Mouse (Mus musculus): Measurements from ENCODE around the gene Irx4. TPM values are rescaled to one million over a fixed set of nuclear protein-coding genes. Genes with fewer than 3 reads are reported as not detected.

Irx4 gene
- polyA plus RNA-seq, 1 experiment from 2014 or later: 3.0 TPM

DNA sequence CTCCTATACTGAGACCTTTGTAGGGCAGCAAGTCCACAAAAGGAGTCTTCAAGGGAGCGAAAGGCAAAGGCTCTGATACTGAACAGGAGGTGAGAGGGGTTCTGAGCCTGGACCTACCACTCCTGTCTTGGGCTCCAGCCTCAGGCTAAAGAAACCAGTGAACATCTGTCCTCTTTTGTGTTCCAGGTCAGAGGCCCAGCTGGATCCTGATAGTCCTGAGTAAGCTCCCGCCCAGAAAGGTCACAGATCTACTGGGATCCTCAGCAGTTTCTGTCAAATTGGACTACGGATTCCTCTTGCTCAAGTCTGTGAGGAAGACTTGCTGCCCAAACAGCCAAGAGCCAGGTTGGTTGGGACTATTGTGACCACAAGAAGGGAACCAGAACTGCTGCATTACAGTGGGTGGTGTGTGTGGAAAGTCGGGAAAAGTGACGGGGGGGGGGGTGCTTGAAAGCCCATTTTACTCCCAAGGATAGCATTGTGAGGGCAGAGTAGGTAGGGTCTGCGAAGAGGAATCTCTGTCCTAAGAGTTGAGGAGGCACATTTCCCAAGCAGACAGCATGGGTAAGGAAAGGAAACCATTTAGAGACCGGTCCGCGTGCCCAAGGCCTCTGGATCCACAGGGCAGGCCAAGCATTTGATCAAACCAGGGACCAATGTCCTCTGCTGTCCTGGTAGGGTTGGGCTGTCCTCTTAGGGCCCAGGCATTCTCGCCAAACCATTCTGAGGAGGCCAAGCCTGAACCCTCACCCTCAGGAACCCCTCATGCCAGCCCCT, 514 bp upstream of the Irx4 start:
- H3K4me1 ChIP-seq (ENCODE audit: control insufficient read depth, insufficient read depth, low read depth, low read length): peaks cover 21% of the 10 kb centered on the region
- no peaks in the 10 kb centered on the region for H3K9me3 ChIP-seq (ENCODE audit: control insufficient read depth, low read length)
- H3K4me2 ChIP-seq (ENCODE audit: low read length): peak overlapping the region; percentile 91
- WGBS: 17% methylated on average over 10 of the region's 10 CpGs
- H3K36me3 ChIP-seq (ENCODE audit: control insufficient read depth, insufficient read depth, low read length): no peaks in the 10 kb centered on the region
- peak overlapping the region; percentile 43; the same call in 1 of the 2 replicates for H3K9ac ChIP-seq (ENCODE audit: low read depth, low read length)
- H3K27ac ChIP-seq (ENCODE audit: low read depth, low read length): no peak overlapping the region
- ATAC-seq: no peak
- H3K27me3 ChIP-seq (replicated peaks; ENCODE audit: control insufficient read depth, insufficient read depth, low read length): peaks cover 61% of the 10 kb centered on the region
- peak overlapping the region; percentile 51 for H3K4me3 ChIP-seq (ENCODE audit: low read length)

DNA sequence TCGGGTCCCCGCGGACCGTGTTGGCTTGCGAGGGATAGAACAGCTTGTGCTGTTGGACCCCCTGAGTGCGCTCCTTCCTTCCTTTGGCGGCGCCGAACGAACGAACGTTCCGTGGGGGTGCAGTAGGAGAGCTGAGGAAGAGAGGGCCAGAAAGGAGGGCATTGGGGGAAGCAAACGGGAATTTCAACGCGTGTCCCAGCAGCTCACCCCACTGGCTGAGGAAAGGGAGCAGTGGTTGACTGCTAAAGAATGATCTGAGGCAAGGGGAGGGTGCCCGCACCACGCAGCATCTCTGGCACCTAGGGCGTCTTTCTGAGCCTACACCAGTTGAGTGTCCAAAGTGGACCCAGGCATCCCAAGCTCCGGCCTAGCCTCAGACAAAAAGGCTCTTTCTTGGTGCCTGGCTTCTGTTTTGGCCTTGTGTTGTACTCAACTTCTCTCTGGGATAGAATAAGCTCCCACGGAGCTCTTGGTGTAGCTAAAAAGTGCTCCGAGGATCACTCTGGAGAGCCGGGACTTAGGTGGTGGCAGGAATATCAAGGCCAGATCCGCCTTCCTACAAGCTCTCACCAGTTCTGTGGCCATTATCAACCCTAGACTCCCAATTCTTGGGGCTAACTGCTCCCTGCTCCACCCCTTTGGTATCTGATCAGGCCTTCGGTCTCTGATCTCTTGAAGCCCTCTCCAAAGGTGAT, 904 bp downstream of the Irx4 start:
- H3K27ac ChIP-seq (ENCODE audit: low read depth, low read length): no peak overlapping the region
- no peak for ATAC-seq
- H3K4me1 ChIP-seq (ENCODE audit: control insufficient read depth, insufficient read depth, low read depth, low read length): peaks cover 25% of the 10 kb centered on the region
- no peaks in the 10 kb centered on the region for H3K36me3 ChIP-seq (ENCODE audit: control insufficient read depth, insufficient read depth, low read length)
- no peaks in the 10 kb centered on the region for H3K9me3 ChIP-seq (ENCODE audit: control insufficient read depth, low read length)
- H3K27me3 ChIP-seq (replicated peaks; ENCODE audit: control insufficient read depth, insufficient read depth, low read length): peaks cover 69% of the 10 kb centered on the region
- H3K4me2 ChIP-seq (ENCODE audit: low read length): peak overlapping the region; percentile 91
- peak overlapping the region; percentile 51 for H3K4me3 ChIP-seq (ENCODE audit: low read length)
- peak overlapping the region; percentile 43 for H3K9ac ChIP-seq (ENCODE audit: low read depth, low read length)
- WGBS: 7% methylated on average over 25 of the region's 25 CpGs

GRCm38 (mm10) chr13:73261881-73262280, 1.6 kb downstream of the Irx4 start:
- Histone ChIP-seq H3K27ac (ENCODE audit: low read depth, low read length) (no peak overlapping the region), H3K9me3 (ENCODE audit: control insufficient read depth, low read length) (no peaks in the 10 kb centered on the region), H3K4me2 (ENCODE audit: low read length) (no peak overlapping the region), H3K27me3 (replicated peaks; ENCODE audit: control insufficient read depth, insufficient read depth, low read length) (peaks cover 76% of the 10 kb centered on the region), H3K4me3 (ENCODE audit: low read length) (no peak overlapping the region), H3K9ac (ENCODE audit: low read depth, low read length) (no peak overlapping the region), H3K36me3 (ENCODE audit: control insufficient read depth, insufficient read depth, low read length) (no peaks in the 10 kb centered on the region), H3K4me1 (ENCODE audit: control insufficient read depth, insufficient read depth, low read depth, low read length) (peaks cover 25% of the 10 kb centered on the region)
- 14% methylated on average over 2 of the region's 2 CpGs for WGBS
- no peak for ATAC-seq

DNA sequence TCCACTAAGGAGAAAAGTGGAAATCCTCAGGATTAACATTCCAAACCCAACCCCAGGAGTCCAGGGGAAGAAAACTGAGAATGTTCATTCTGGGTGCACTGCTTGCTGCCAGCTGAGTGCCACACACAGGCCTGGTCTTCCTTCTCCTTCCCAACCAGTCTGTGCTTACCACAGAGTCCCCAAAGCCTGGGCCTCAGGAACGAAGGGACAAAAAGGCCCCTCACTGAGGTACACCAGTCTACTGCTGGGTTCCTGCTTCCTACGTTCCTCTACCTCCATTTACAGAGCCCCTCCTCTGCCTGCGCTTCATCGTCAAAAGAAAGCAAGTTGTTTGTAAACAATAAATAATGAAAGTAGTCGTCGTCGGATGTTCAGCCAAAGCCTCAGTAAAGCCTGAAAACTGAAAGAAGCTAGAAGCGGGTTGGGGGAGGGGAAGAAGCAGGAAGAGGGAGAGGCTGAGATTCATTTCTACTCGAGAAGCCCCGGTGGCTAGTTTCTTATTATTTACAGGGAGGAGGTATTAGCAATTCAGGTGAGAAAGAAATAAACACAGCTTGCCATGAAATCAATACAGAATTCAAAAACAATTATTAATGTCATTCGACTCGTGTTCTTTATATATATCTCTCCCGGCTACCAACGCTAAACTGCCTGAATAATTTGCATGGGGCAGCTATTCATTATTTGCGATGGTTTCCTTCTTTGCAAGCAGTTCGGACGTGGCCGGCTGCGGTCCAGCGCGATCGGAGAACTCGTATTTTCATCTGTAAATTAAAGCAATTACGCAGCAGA, 2.3 kb downstream of the Irx4 start:
- H3K4me2 ChIP-seq (ENCODE audit: low read length): peak overlapping the region; percentile 34
- H3K36me3 ChIP-seq (ENCODE audit: control insufficient read depth, insufficient read depth, low read length): no peaks in the 10 kb centered on the region
- peaks cover 77% of the 10 kb centered on the region for H3K27me3 ChIP-seq (replicated peaks; ENCODE audit: control insufficient read depth, insufficient read depth, low read length)
- peak overlapping the region; percentile 0; the same call in 1 of the 2 replicates for H3K4me3 ChIP-seq (ENCODE audit: low read length)
- peaks cover 25% of the 10 kb centered on the region for H3K4me1 ChIP-seq (ENCODE audit: control insufficient read depth, insufficient read depth, low read depth, low read length)
- 3% methylated on average over 24 of the region's 24 CpGs for WGBS
- H3K9ac ChIP-seq (ENCODE audit: low read depth, low read length): no peak overlapping the region
- ATAC-seq: no peak
- H3K9me3 ChIP-seq (ENCODE audit: control insufficient read depth, low read length): no peaks in the 10 kb centered on the region
- no peak overlapping the region for H3K27ac ChIP-seq (ENCODE audit: low read depth, low read length)

DNA sequence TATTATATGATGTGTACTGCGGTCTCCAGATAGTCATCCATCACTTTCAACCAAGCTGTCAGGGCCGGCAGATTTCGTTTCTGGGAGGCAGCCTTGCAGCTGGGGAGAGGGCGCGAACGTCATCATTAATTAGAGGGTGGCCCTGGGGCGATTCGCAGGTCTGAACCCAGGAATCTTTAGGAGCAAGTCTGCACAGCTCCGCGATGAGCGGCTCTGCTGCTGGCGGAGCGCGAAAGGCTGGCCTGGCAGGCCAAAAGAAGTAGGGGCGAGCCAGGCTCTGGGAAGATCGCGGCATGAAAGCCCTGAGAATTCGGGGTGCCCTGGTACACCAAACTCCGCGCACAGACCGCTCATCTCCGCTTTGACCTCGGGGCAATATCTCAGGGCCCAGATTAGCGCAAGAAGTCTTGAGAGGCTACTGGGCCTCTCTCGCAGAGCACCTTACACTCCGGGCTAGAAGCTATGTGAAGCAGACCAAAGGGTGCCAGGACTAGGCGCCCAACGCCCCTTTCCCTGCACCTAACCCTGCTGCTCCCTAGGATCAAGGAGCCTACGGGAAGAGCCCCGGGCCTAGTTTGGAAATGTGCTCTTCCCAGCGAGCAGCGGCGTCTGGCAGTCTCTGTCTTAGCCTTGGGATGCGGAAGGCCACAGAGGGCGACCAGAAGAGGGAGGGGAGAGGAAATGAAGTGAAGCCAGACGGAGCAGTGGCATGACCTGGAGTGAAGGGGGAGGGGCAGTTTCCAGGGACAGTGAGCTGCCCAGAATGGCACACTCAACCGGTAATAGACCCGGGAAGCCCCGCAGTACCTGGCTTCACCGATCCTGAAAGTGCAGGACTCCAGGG, 3.1 kb downstream of the Irx4 start:
- ATAC-seq: 0 out of 2 replicates have a peak, but pooled peaks have one; percentile 4
- peaks cover 77% of the 10 kb centered on the region for H3K27me3 ChIP-seq (replicated peaks; ENCODE audit: control insufficient read depth, insufficient read depth, low read length)
- peak overlapping the region; percentile 34 for H3K4me2 ChIP-seq (ENCODE audit: low read length)
- under 1% methylated on average over 40 of the region's 40 CpGs for WGBS
- H3K4me3 ChIP-seq (ENCODE audit: low read length): peak overlapping the region; percentile 0
- no peak overlapping the region for H3K27ac ChIP-seq (ENCODE audit: low read depth, low read length)
- no peaks in the 10 kb centered on the region for H3K36me3 ChIP-seq (ENCODE audit: control insufficient read depth, insufficient read depth, low read length)
- peaks cover 25% of the 10 kb centered on the region for H3K4me1 ChIP-seq (ENCODE audit: control insufficient read depth, insufficient read depth, low read depth, low read length)
- H3K9me3 ChIP-seq (ENCODE audit: control insufficient read depth, low read length): no peaks in the 10 kb centered on the region
- H3K9ac ChIP-seq (ENCODE audit: low read depth, low read length): peak overlapping the region; percentile 2; the same call in 1 of the 2 replicates

DNA sequence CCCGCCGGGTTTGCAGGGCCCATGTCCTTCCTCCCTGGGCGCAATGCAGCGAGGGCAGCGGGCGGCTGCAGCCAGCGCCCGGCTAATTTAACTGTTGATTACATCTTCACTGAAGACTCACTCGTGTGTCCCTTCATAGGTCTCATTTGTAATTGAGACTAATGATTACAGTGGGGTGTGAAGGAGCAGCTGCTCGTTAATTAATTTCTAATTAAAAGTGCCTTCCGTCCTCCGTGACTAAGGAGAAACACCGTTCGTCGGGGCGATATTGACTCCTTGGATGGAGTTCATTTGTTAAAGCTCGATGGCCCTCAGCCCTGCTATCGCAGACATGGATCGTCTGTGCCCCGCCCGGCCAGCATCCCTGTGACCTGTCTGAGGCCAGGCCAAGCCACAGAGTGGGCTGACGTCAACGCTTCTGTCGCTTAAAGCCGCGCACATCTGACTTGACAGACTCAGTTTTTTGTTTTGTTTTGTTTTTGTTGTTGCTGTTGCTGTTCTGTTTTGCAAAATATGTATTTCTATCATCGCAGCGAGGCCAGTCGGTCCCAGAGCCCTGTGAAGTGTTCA, 4.0 kb downstream of the Irx4 start:
- Histone ChIP-seq H3K27ac (ENCODE audit: low read depth, low read length) (no peak overlapping the region), H3K9me3 (ENCODE audit: control insufficient read depth, low read length) (no peaks in the 10 kb centered on the region), H3K9ac (ENCODE audit: low read depth, low read length) (no peak overlapping the region), H3K4me3 (ENCODE audit: low read length) (no peak overlapping the region), H3K4me1 (ENCODE audit: control insufficient read depth, insufficient read depth, low read depth, low read length) (peaks cover 29% of the 10 kb centered on the region), H3K4me2 (ENCODE audit: low read length) (peak overlapping the region; percentile 34), H3K36me3 (ENCODE audit: control insufficient read depth, insufficient read depth, low read length) (no peaks in the 10 kb centered on the region), H3K27me3 (replicated peaks; ENCODE audit: control insufficient read depth, insufficient read depth, low read length) (peaks cover 76% of the 10 kb centered on the region)
- WGBS: 5% methylated on average over 29 of the region's 29 CpGs
- 0 out of 2 replicates have a peak, but pooled peaks have one; percentile 15 for ATAC-seq

DNA sequence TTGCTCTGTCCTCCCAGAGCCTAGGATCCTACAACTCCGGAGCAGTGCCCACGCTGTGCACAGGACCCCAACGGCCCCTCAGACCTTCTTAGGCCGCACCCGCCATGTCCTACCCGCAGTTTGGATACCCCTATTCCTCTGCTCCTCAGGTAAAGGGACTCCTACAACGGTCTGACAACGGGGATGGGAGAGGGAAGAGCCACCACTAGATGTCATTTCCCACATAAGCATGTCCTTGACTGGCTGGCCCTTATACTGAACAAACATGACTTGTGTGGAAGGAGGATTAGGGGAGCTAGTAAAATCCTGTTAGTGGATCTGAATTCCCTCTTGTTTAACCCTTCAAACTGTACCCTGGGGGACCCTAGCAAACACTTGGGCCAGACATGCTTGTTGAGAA, 4.6 kb downstream of the Irx4 start:
- Histone ChIP-seq H3K4me3 (ENCODE audit: low read length) (no peak overlapping the region), H3K27ac (ENCODE audit: low read depth, low read length) (no peak overlapping the region), H3K4me1 (ENCODE audit: control insufficient read depth, insufficient read depth, low read depth, low read length) (peaks cover 29% of the 10 kb centered on the region), H3K9me3 (ENCODE audit: control insufficient read depth, low read length) (no peaks in the 10 kb centered on the region), H3K9ac (ENCODE audit: low read depth, low read length) (no peak overlapping the region), H3K27me3 (replicated peaks; ENCODE audit: control insufficient read depth, insufficient read depth, low read length) (peaks cover 75% of the 10 kb centered on the region), H3K36me3 (ENCODE audit: control insufficient read depth, insufficient read depth, low read length) (no peaks in the 10 kb centered on the region), H3K4me2 (ENCODE audit: low read length) (no peak overlapping the region)
- no peak for ATAC-seq
- WGBS: 13% methylated on average over 8 of the region's 8 CpGs

DNA sequence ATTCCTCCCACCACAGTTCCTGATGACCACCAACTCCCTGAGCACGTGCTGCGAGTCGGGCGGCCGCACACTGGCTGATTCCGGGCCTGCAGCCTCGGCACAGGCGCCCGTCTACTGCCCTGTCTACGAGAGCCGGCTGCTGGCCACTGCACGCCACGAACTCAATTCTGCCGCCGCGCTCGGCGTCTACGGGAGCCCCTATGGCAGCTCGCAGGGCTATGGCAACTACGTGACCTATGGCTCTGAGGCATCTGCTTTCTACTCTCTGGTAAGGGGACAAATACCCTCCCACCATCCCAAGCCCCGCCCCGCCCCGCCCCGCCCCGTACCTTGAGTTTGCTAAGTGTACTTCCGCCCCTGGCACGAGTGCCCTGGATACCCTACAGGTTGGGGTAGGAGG, 5.2 kb downstream of the Irx4 start:
- no peaks in the 10 kb centered on the region for H3K9me3 ChIP-seq (ENCODE audit: control insufficient read depth, low read length)
- peaks cover 26% of the 10 kb centered on the region for H3K4me1 ChIP-seq (ENCODE audit: control insufficient read depth, insufficient read depth, low read depth, low read length)
- peak overlapping the region; percentile 18; the same call in 1 of the 2 replicates for H3K4me3 ChIP-seq (ENCODE audit: low read length)
- peak overlapping the region; percentile 40 for H3K4me2 ChIP-seq (ENCODE audit: low read length)
- peak; percentile 48; the same call in 1 of the 2 replicates for ATAC-seq
- H3K27me3 ChIP-seq (replicated peaks; ENCODE audit: control insufficient read depth, insufficient read depth, low read length): peaks cover 74% of the 10 kb centered on the region
- no peaks in the 10 kb centered on the region for H3K36me3 ChIP-seq (ENCODE audit: control insufficient read depth, insufficient read depth, low read length)
- no peak overlapping the region for H3K9ac ChIP-seq (ENCODE audit: low read depth, low read length)
- 1% methylated on average over 27 of the region's 28 CpGs for WGBS
- no peak overlapping the region for H3K27ac ChIP-seq (ENCODE audit: low read depth, low read length)

Data from hindbrain, embryonic 16.5 days (tissue).